Mouse (Mus musculus) limb, embryonic 10.5 days (tissue): ENCODE measurements around the gene Spg7. TPM values are rescaled to one million over a fixed set of nuclear protein-coding genes. Genes with fewer than 3 reads are reported as not detected.
"Not testable (repeated sequence)": the region's sequence is repeated elsewhere in the genome, so short reads cannot be mapped to it uniquely, and the experiment has no call there.

ENCODE experiments used
- DNase-seq: peaks from one replicate; pipeline ENCODE4 v3.0.0-alpha.2; 2017; ENCODE audit warnings: low spot score
- H3K27ac ChIP-seq: fragments of 300-500 bp; sonication (generic); 2 replicates; pipeline ENCODE4 v1.5.1; 2016; ENCODE audit warnings: mild to moderate bottlenecking
- H3K27me3 ChIP-seq: fragments of 300-500 bp; sonication (generic); 2 replicates; pipeline ENCODE4 v1.6.1; 2016; ENCODE audit warnings: low read depth, mild to moderate bottlenecking; ENCODE audit not compliant: poor library complexity, severe bottlenecking
- H3K36me3 ChIP-seq: fragments of 300-500 bp; sonication (generic); 2 replicates; pipeline ENCODE4 v1.6.1; 2016; ENCODE audit warnings: mild to moderate bottlenecking, moderate library complexity
- H3K4me1 ChIP-seq: fragments of 300-500 bp; sonication (generic); 2 replicates; pipeline ENCODE4 v1.6.1; 2016
- H3K4me3 ChIP-seq: fragments of 300-500 bp; sonication (generic); 2 replicates; pipeline ENCODE4 v1.5.1; 2016; ENCODE audit warnings: mild to moderate bottlenecking, moderate library complexity
- H3K9me3 ChIP-seq: fragments of 300-500 bp; sonication (generic); replicated peaks from 2 replicates; pipeline ENCODE4 v1.6.1; 2016; ENCODE audit warnings: mild to moderate bottlenecking
- WGBS: fragments of 180-500 bp; shearing (Covaris S2); methylation state at CpG from one replicate; pipeline ENCODE4 v1.1.7; 2016; 5-methylcytosine and 5-hydroxymethylcytosine counted together
- polyA plus RNA-seq: library from polyadenylated mRNA; unstranded; fragments of >200 nt; fragmentation: Nextera tagmentation; extraction: Ambion mirVana; gene quantifications from 2 replicates; pipeline ENCODE4 v1.2.1, GENCODE M21; 2016

The Spg7 gene
- polyA plus RNA-seq, result 57.8 and 60.5 TPM in 2 replicates

GRCm38 (mm10) chr8:123062721-123063120 lies at the start of gene Spg7:
Gene Spg7 (plus strand): TSS chr8:123062942.
- peaks cover 24% of the 10 kb centered on the region for H3K4me1 ChIP-seq
- WGBS, result 82% methylated on average over 7 of the region's 7 CpGs
- H3K27ac ChIP-seq, result no peak within 1 kb of the TSS
- H3K36me3 ChIP-seq, result peaks cover 13% of the 10 kb centered on the region
- no peaks in the 10 kb centered on the region for H3K9me3 ChIP-seq
- H3K27me3 ChIP-seq, result no peaks in the 10 kb centered on the region
- DNase-seq, result no peak
- H3K4me3 ChIP-seq, result no peak within 1 kb of the TSS

GRCm38 (mm10) chr8:123014429-123014828 lies 48.3 kb upstream of the Spg7 start:
- Histone ChIP-seq H3K4me1 (peaks cover 11% of the 10 kb centered on the region), H3K4me3 (no peak overlapping the region), H3K27ac (no peak overlapping the region), H3K27me3 (no peaks in the 10 kb centered on the region), H3K9me3 (no peaks in the 10 kb centered on the region), H3K36me3 (peaks cover 34% of the 10 kb centered on the region)
- DNase-seq, result no peak
- WGBS, result 84% methylated on average over 7 of the region's 7 CpGs

- H3K27ac ChIP-seq, result no peak overlapping the region
- no peak for DNase-seq
- 76% methylated on average over 3 of the region's 3 CpGs for WGBS
- H3K36me3 ChIP-seq, result peaks cover 28% of the 10 kb centered on the region
- peaks cover 13% of the 10 kb centered on the region for H3K4me1 ChIP-seq
- no peaks in the 10 kb centered on the region for H3K27me3 ChIP-seq
- H3K9me3 ChIP-seq, result no peaks in the 10 kb centered on the region
- no peak overlapping the region for H3K4me3 ChIP-seq
Observed at GRCm38 (mm10) chr8:123015074-123015473, 47.7 kb upstream of the Spg7 start.

GRCm38 (mm10) chr8:123017143-123017542 lies 45.6 kb upstream of the Spg7 start:
- peaks cover 28% of the 10 kb centered on the region for H3K36me3 ChIP-seq
- H3K4me3 ChIP-seq, result no peak overlapping the region
- 96% methylated on average over 4 of the region's 4 CpGs for WGBS

GRCm38 (mm10) chr8:123018484-123019164 lies 44.1 kb upstream of the Spg7 start:
- H3K4me1 ChIP-seq, result peaks cover 17% of the 10 kb centered on the region
- peaks cover 22% of the 10 kb centered on the region for H3K36me3 ChIP-seq
- no peak for DNase-seq
- no peak overlapping the region for H3K4me3 ChIP-seq
- WGBS, result 89% methylated on average over 4 of the region's 4 CpGs
- no peaks in the 10 kb centered on the region for H3K9me3 ChIP-seq
- H3K27ac ChIP-seq, result no peak overlapping the region
- H3K27me3 ChIP-seq, result no peaks in the 10 kb centered on the region

More at GRCm38 (mm10) chr8:123017143-123017542, 45.6 kb upstream of the Spg7 start:
- Histone ChIP-seq H3K27me3 (no peaks in the 10 kb centered on the region), H3K9me3 (no peaks in the 10 kb centered on the region), H3K4me1 (peaks cover 17% of the 10 kb centered on the region), H3K27ac (no peak overlapping the region)
- no peak for DNase-seq

- Histone ChIP-seq H3K36me3 (peaks cover 24% of the 10 kb centered on the region), H3K4me3 (no peak overlapping the region), H3K27me3 (no peaks in the 10 kb centered on the region), H3K27ac (no peak overlapping the region), H3K9me3 (no peaks in the 10 kb centered on the region), H3K4me1 (peaks cover 17% of the 10 kb centered on the region)
- WGBS, result 79% methylated on average over 2 of the region's 2 CpGs
- DNase-seq, result no peak
Observed at GRCm38 (mm10) chr8:123020084-123020483, 42.7 kb upstream of the Spg7 start.

GRCm38 (mm10) chr8:123020859-123021258 lies 41.9 kb upstream of the Spg7 start:
- 89% methylated on average over 2 of the region's 2 CpGs for WGBS
- Histone ChIP-seq H3K9me3 (no peaks in the 10 kb centered on the region), H3K36me3 (peaks cover 25% of the 10 kb centered on the region), H3K4me3 (no peak overlapping the region), H3K4me1 (peaks cover 16% of the 10 kb centered on the region), H3K27me3 (no peaks in the 10 kb centered on the region), H3K27ac (no peak overlapping the region)
- DNase-seq, result no peak

GRCm38 (mm10) chr8:123021259-123021658 lies 41.5 kb upstream of the Spg7 start:
- Histone ChIP-seq H3K27me3 (no peaks in the 10 kb centered on the region), H3K4me3 (no peak overlapping the region), H3K27ac (no peak overlapping the region), H3K36me3 (peaks cover 22% of the 10 kb centered on the region), H3K9me3 (no peaks in the 10 kb centered on the region), H3K4me1 (peaks cover 13% of the 10 kb centered on the region)
- no peak for DNase-seq
- WGBS, result 82% methylated on average over 1 of the region's 1 CpGs

- no peak for DNase-seq
- WGBS, result 86% methylated on average over 3 of the region's 3 CpGs
- Histone ChIP-seq H3K27ac (no peak overlapping the region), H3K4me3 (no peak overlapping the region), H3K9me3 (no peaks in the 10 kb centered on the region), H3K36me3 (peaks cover 20% of the 10 kb centered on the region), H3K4me1 (peaks cover 13% of the 10 kb centered on the region), H3K27me3 (no peaks in the 10 kb centered on the region)
Observed at GRCm38 (mm10) chr8:123022727-123023126, 40.0 kb upstream of the Spg7 start.

GRCm38 (mm10) chr8:123024226-123024625 lies 38.5 kb upstream of the Spg7 start:
- no peak for DNase-seq
- H3K36me3 ChIP-seq, result peaks cover 27% of the 10 kb centered on the region
- no peak overlapping the region for H3K4me3 ChIP-seq
- H3K4me1 ChIP-seq, result peaks cover 6% of the 10 kb centered on the region; the same call in 1 of the 2 replicates
- H3K27me3 ChIP-seq, result no peaks in the 10 kb centered on the region
- 93% methylated on average over 2 of the region's 2 CpGs for WGBS
- H3K27ac ChIP-seq, result no peak overlapping the region
- H3K9me3 ChIP-seq, result no peaks in the 10 kb centered on the region

GRCm38 (mm10) chr8:123025951-123026351 lies 36.8 kb upstream of the Spg7 start:
- Histone ChIP-seq H3K4me1 (no peaks in the 10 kb centered on the region), H3K27ac (no peak overlapping the region), H3K4me3 (no peak overlapping the region), H3K27me3 (no peaks in the 10 kb centered on the region), H3K9me3 (no peaks in the 10 kb centered on the region), H3K36me3 (peaks cover 29% of the 10 kb centered on the region)
- 86% methylated on average over 3 of the region's 3 CpGs for WGBS
- no peak for DNase-seq

GRCm38 (mm10) chr8:123027786-123028185 lies 35.0 kb upstream of the Spg7 start:
- 93% methylated on average over 8 of the region's 8 CpGs for WGBS
- Histone ChIP-seq H3K27ac (no peak overlapping the region), H3K4me3 (no peak overlapping the region), H3K9me3 (no peaks in the 10 kb centered on the region), H3K4me1 (no peaks in the 10 kb centered on the region), H3K27me3 (no peaks in the 10 kb centered on the region), H3K36me3 (peaks cover 33% of the 10 kb centered on the region)
- DNase-seq, result no peak

- H3K27ac ChIP-seq, H3K9me3 ChIP-seq, H3K4me3 ChIP-seq, H3K27me3 ChIP-seq, DNase-seq: not testable (repeated sequence)
- 77% methylated on average over 5 of the region's 5 CpGs for WGBS
- Histone ChIP-seq H3K36me3 (peaks cover 29% of the 10 kb centered on the region), H3K4me1 (peaks cover 12% of the 10 kb centered on the region; the same call in 1 of the 2 replicates)
Observed at GRCm38 (mm10) chr8:123030091-123030490, 32.7 kb upstream of the Spg7 start.
